Mouse (Mus musculus) myocyte (in vitro differentiated cells): Measurements from ENCODE around the gene Lexm. TPM values are rescaled to one million over a fixed set of nuclear protein-coding genes. Genes with fewer than 3 reads are reported as not detected.

Experiments used
- H3K27me3 ChIP-seq: one replicate; pipeline ENCODE4 v1.6.1; 2011; ENCODE audit not compliant: control insufficient read depth, insufficient read depth, insufficient read length
- H3K36me3 ChIP-seq: one replicate; pipeline ENCODE4 v1.6.1; 2011; ENCODE audit not compliant: control insufficient read depth, insufficient read depth
- H3K4me2 ChIP-seq: one replicate; pipeline ENCODE4 v1.6.1; 2011; ENCODE audit warnings: low read depth, control low read depth
- H3K4me3 ChIP-seq: one replicate; pipeline ENCODE4 v1.5.1; 2011; ENCODE audit warnings: mild to moderate bottlenecking, control low read depth, moderate library complexity
- H3K79me2 ChIP-seq: one replicate; pipeline ENCODE4 v1.6.1; 2011; ENCODE audit not compliant: control insufficient read depth, insufficient read depth
- H3ac ChIP-seq: one replicate; pipeline ENCODE4 v1.6.1; 2011; ENCODE audit not compliant: control insufficient read depth, insufficient read length
- CEBPB ChIP-seq: IDR thresholded peaks from 2 replicates; pipeline ENCODE4 v1.6.1; 2011; ENCODE audit warnings: mild to moderate bottlenecking, moderate library complexity; ENCODE audit not compliant: poor library complexity, insufficient read depth, severe bottlenecking
- E2F4 ChIP-seq: IDR thresholded peaks from one replicate; pipeline ENCODE4 v1.6.1; 2011; ENCODE audit warnings: mild to moderate bottlenecking, control low read depth, moderate library complexity; ENCODE audit not compliant: insufficient read depth
- MAX ChIP-seq: IDR thresholded peaks from one replicate; pipeline ENCODE4 v1.6.1; 2011; ENCODE audit warnings: low read depth, mild to moderate bottlenecking, control low read depth
- MYOD1 ChIP-seq, 3 experiments: IDR thresholded peaks; one replicate each; pipeline ENCODE4 v1.6.1; 2011; ENCODE audit warnings: control low read depth in 2 of 3, low read depth in 2 of 3, mild to moderate bottlenecking in 2 of 3, moderate library complexity in 1 of 3; ENCODE audit not compliant: insufficient read length in 2 of 3, control insufficient read depth in 1 of 3
- MYOG ChIP-seq, 3 experiments: IDR thresholded peaks; one replicate each; pipeline ENCODE4 v1.6.1; 2011; ENCODE audit warnings: control low read depth in 2 of 3, low read depth in 2 of 3, mild to moderate bottlenecking in 2 of 3; ENCODE audit not compliant: insufficient read length in 2 of 3, control insufficient read depth in 1 of 3, insufficient read depth in 1 of 3
- POLR2A ChIP-seq: IDR thresholded peaks from one replicate; pipeline ENCODE4 v1.6.1; 2011; ENCODE audit warnings: low read depth, mild to moderate bottlenecking, control low read depth, moderate library complexity; ENCODE audit not compliant: insufficient read length
- POLR2AphosphoS2 ChIP-seq: IDR thresholded peaks from one replicate; pipeline ENCODE4 v1.6.1; 2011; ENCODE audit warnings: low read depth, control low read depth; ENCODE audit not compliant: insufficient read length
- REST ChIP-seq: IDR thresholded peaks from one replicate; pipeline ENCODE4 v1.6.1; 2011; ENCODE audit warnings: mild to moderate bottlenecking, control low read depth, moderate library complexity; ENCODE audit not compliant: insufficient read depth, insufficient read length
- SRF ChIP-seq: IDR thresholded peaks from one replicate; pipeline ENCODE4 v1.6.1; 2011; ENCODE audit warnings: low read depth; ENCODE audit not compliant: control insufficient read depth, insufficient read length
- TCF12 ChIP-seq: IDR thresholded peaks from one replicate; pipeline ENCODE4 v1.6.1; 2011; ENCODE audit warnings: mild to moderate bottlenecking, control low read depth; ENCODE audit not compliant: poor library complexity, insufficient read depth, severe bottlenecking
- TCF3 ChIP-seq: IDR thresholded peaks from one replicate; pipeline ENCODE4 v1.6.1; 2011; ENCODE audit warnings: low read depth, control low read depth; ENCODE audit not compliant: insufficient read length
- USF1 ChIP-seq: IDR thresholded peaks from one replicate; pipeline ENCODE4 v1.6.1; 2011; ENCODE audit warnings: low read depth, mild to moderate bottlenecking, control low read depth, moderate library complexity
- polyA plus RNA-seq: library from polyadenylated mRNA; unstranded; fragments of >200 nt; fragmentation: generic; extraction: Trizol; gene quantifications from one replicate; pipeline ENCODE4 v1.2.1, GENCODE M21; 2012; ENCODE audit warnings: missing spikeins

The Lexm gene
- polyA plus RNA-seq, 1 experiment: not detected

DNA sequence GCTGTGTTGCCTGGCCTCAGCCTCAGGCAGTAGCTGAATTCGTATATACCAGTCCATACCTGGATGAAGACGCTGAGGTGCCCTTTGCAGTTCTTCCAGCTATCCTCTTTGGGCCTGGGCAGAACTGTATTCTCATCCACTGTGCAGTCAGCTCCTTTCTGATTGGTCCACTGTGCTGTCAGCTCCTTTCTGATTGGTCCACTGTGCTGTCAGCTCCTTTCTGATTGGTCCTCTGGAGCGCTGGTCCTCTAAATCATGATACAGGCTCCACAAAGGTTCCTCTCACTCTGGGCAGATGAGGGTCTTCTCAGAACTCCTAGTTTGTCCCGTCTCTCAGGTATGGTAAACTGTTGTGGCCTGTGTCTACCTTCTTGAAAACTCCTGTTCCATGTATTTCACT is 47.4 kb downstream of the Lexm start:
- H3K79me2 ChIP-seq: peaks cover 45% of the 10 kb centered on the region
- TF ChIP-seq E2F4: no peak
- TF ChIP-seq POLR2A: no peak
- no peak for TF ChIP-seq MYOD1 (IDR thresholded peaks at IDR 0.05; ENCODE audit: control insufficient read depth in 1 of 3, insufficient read length in 2 of 3, low read depth in 2 of 3)
- no peak for TF ChIP-seq SRF
- no peak for TF ChIP-seq MYOG (IDR thresholded peaks at IDR 0.05; ENCODE audit: control insufficient read depth in 1 of 3, insufficient read depth in 1 of 3, insufficient read length in 2 of 3, low read depth in 2 of 3)
- TF ChIP-seq CEBPB: no peak
- H3K4me2 ChIP-seq: no peak overlapping the region
- no peaks in the 10 kb centered on the region for H3K27me3 ChIP-seq
- no peak overlapping the region for H3K4me3 ChIP-seq
- H3K36me3 ChIP-seq: peaks cover 20% of the 10 kb centered on the region
- no peak overlapping the region for H3ac ChIP-seq

GRCm38 (mm10) chr4:106564161-106564560 is 52.9 kb downstream of the Lexm start:
- TF ChIP-seq POLR2A (no peak), E2F4 (no peak), MYOD1 (IDR thresholded peaks at IDR 0.05; ENCODE audit: control insufficient read depth in 1 of 3, insufficient read length in 2 of 3, low read depth in 2 of 3) (no peak), MAX (no peak)
- Histone ChIP-seq H3ac (no peak overlapping the region), H3K4me2 (peak overlapping the region; percentile 16), H3K36me3 (peaks cover 13% of the 10 kb centered on the region), H3K4me3 (no peak overlapping the region), H3K79me2 (peaks cover 68% of the 10 kb centered on the region), H3K27me3 (no peaks in the 10 kb centered on the region)

DNA sequence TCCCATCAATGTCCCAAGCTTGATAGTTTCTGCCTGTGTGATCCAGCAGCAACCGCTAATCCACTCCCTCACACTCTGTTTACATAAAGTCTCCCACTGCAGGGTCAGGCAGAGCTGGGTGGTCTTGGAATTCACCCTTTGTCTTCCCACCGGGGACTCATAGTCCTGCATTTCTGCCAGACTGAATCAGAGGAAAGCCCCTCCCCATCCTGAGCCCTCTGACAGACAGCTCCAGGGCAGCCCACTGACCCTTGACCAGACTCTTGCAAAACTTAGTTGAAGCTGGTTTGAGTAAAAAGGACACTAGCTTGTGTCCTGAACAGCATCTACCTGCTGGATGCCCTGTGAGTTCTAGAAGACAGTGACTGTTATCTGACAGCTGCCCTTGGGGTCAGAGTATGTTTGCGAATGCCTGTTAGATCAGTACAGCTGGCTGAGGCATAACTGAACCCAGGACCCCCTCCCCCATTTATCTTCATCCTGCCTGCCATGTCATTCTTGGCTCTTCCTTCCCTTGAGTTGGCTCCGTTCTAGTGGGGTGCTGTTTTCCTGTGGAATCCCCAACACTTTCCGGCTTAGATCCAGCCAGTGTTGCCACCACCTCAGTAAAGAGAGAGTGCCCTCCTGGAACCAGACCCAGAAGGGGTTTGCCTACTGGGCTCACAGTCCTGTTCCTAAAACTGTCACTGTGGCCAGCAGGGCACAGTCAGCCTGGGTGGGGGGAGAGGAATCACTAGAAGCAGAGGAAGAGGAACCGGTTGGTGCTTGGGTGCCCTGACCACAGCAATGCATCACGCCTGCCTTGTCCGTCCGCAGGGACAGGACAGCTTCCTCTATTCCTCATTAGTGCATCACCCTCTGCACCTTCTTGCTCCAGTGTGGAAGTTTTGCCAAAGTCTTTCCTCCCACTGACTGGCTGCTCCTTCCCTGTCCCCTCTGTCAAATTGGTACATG is 53.9 kb downstream of the Lexm start:
- Histone ChIP-seq H3K4me3 (peak overlapping the region; percentile 73), H3K79me2 (peaks cover 60% of the 10 kb centered on the region), H3ac (no peak overlapping the region), H3K27me3 (no peaks in the 10 kb centered on the region), H3K36me3 (peaks cover 13% of the 10 kb centered on the region), H3K4me2 (peak overlapping the region; percentile 79)
- no peak for TF ChIP-seq TCF3
- no peak for TF ChIP-seq POLR2A
- no peak for TF ChIP-seq MYOG (IDR thresholded peaks at IDR 0.05; ENCODE audit: control insufficient read depth in 1 of 3, insufficient read depth in 1 of 3, insufficient read length in 2 of 3, low read depth in 2 of 3)
- TF ChIP-seq TCF12: no peak
- no peak for TF ChIP-seq CEBPB
- TF ChIP-seq E2F4: no peak
- TF ChIP-seq MYOD1 (IDR thresholded peaks at IDR 0.05; ENCODE audit: control insufficient read depth in 1 of 3, insufficient read length in 2 of 3, low read depth in 2 of 3): no peak
- no peak for TF ChIP-seq POLR2AphosphoS2
- no peak for TF ChIP-seq REST
- TF ChIP-seq MAX: no peak
- TF ChIP-seq SRF: no peak
- no peak for TF ChIP-seq USF1

- Histone ChIP-seq H3K79me2 (peaks cover 49% of the 10 kb centered on the region), H3K4me3 (peak overlapping the region; percentile 73), H3K27me3 (no peaks in the 10 kb centered on the region), H3K36me3 (peaks cover 5% of the 10 kb centered on the region), H3K4me2 (peak overlapping the region; percentile 79), H3ac (peak overlapping the region; percentile 77)
- TF ChIP-seq POLR2A (no peak), TCF3 (no peak), MYOD1 (IDR thresholded peaks at IDR 0.05; ENCODE audit: control insufficient read depth in 1 of 3, insufficient read length in 2 of 3, low read depth in 2 of 3) (no peak), REST (no peak), MAX (no peak), MYOG (IDR thresholded peaks at IDR 0.05; ENCODE audit: control insufficient read depth in 1 of 3, insufficient read depth in 1 of 3, insufficient read length in 2 of 3, low read depth in 2 of 3) (no peak), CEBPB (no peak), E2F4 (no peak), POLR2AphosphoS2 (no peak)
These were observed 55.0 kb downstream of the Lexm start for GRCm38 (mm10) chr4:106562006-106562405.
